Mouse (Mus musculus) CH12.LX (cell line): ENCODE data around the gene Rhag.

ENCODE experiments used
- CTCF ChIP-seq, 2 experiments: IDR thresholded peaks in 1 of 2; conservative IDR thresholded peaks in 1 of 2; 2 replicates each; pipeline ENCODE4 v1.5.1; 2011 to 2012; ENCODE audit warnings: low read depth in 2 of 2, low read length in 2 of 2, improper control_type of control experiment in 1 of 2, inconsistent platforms in 1 of 2, mild to moderate bottlenecking in 1 of 2, moderate library complexity in 1 of 2
- ETS1 ChIP-seq: conservative IDR thresholded peaks from 2 replicates; pipeline ENCODE4 v1.6.1; 2012; ENCODE audit warnings: low read depth, mild to moderate bottlenecking, inconsistent platforms, low read length, improper control_type of control experiment, moderate library complexity
- HCFC1 ChIP-seq: IDR thresholded peaks from 2 replicates; pipeline ENCODE4 v1.6.1; 2012; ENCODE audit warnings: low read depth, mild to moderate bottlenecking, inconsistent platforms, low read length, improper control_type of control experiment
- MAZ ChIP-seq: IDR thresholded peaks from 2 replicates; pipeline ENCODE4 v1.6.1; 2012; ENCODE audit warnings: low read depth, mild to moderate bottlenecking, inconsistent platforms, low read length, improper control_type of control experiment, moderate library complexity
- NRF1 ChIP-seq: IDR thresholded peaks from 2 replicates; pipeline ENCODE4 v1.6.1; 2014; ENCODE audit warnings: low read depth, mild to moderate bottlenecking, inconsistent platforms, low read length, improper control_type of control experiment, moderate library complexity
- POLR2A ChIP-seq: IDR thresholded peaks from 2 replicates; pipeline ENCODE4 v1.6.1; 2011; ENCODE audit warnings: low read depth, mild to moderate bottlenecking, improper control_type of control experiment, low read length
- POLR2AphosphoS2 ChIP-seq: IDR thresholded peaks from 2 replicates; pipeline ENCODE4 v1.6.1; 2011; ENCODE audit warnings: low read depth, low read length, improper control_type of control experiment
- TBP ChIP-seq: conservative IDR thresholded peaks from 2 replicates; pipeline ENCODE4 v1.6.1; 2011; ENCODE audit warnings: low read depth, low read length, improper control_type of control experiment

GRCm38 (mm10) chr17:40808071-40808470, 2.9 kb upstream of the Rhag start:
- TF ChIP-seq TBP (no peak), MAZ (no peak), ETS1 (no peak), HCFC1 (no peak), CTCF (conservative IDR thresholded peaks at IDR 0.05 in 1 of 2, IDR thresholded peaks at IDR 0.05 in 1 of 2; ENCODE audit: low read depth in 2 of 2, low read length in 2 of 2) (no peak), POLR2A (no peak), NRF1 (no peak), POLR2AphosphoS2 (no peak)
